Mouse (Mus musculus) urinary bladder, adult 2 months (tissue): ENCODE measurements around the gene Atf2. TPM values are rescaled to one million over a fixed set of nuclear protein-coding genes. Genes with fewer than 3 reads are reported as not detected.
"Not testable (repeated sequence)": the region's sequence is repeated elsewhere in the genome, so short reads cannot be mapped to it uniquely, and the experiment has no call there.

Experiments
- DNase-seq: peaks from one replicate; pipeline ENCODE4 v3.0.0; 2022; ENCODE audit warnings: low spot score
- polyA plus RNA-seq: library from polyadenylated mRNA; depleted of rRNA; stranded (reverse); fragments of >200 nt; gene quantifications from 2 replicates; pipeline ENCODE4 v1.2.3, GENCODE M21; 2012

Gene Atf2
- polyA plus RNA-seq, 1 experiment, result 18.1 TPM

GRCm38 (mm10) chr2:73885997-73886396 is 6.4 kb downstream of the Atf2 start:
- DNase-seq, result no peak

- DNase-seq, result no peak
Observed at GRCm38 (mm10) chr2:73877891-73878290, 14.5 kb downstream of the Atf2 start.

- peak; percentile 62 for DNase-seq
Observed at GRCm38 (mm10) chr2:73867764-73868487, 24.5 kb downstream of the Atf2 start.

- no peak for DNase-seq
Observed at GRCm38 (mm10) chr2:73860046-73860624, 32.3 kb downstream of the Atf2 start.

GRCm38 (mm10) chr2:73857352-73857751 is 35.1 kb downstream of the Atf2 start:
- DNase-seq, result no peak

- DNase-seq, result no peak
Observed at GRCm38 (mm10) chr2:73856246-73856645, 36.2 kb downstream of the Atf2 start.

- DNase-seq, result no peak
Observed at GRCm38 (mm10) chr2:73834406-73835015, 57.9 kb downstream of the Atf2 start.

GRCm38 (mm10) chr2:73833284-73833683 is 59.2 kb downstream of the Atf2 start:
- no peak for DNase-seq

- no peak for DNase-seq
Observed at GRCm38 (mm10) chr2:73818742-73819141, 73.7 kb downstream of the Atf2 start.

- DNase-seq, result no peak
Observed at GRCm38 (mm10) chr2:73807609-73808008, 84.8 kb downstream of the Atf2 start.

GRCm38 (mm10) chr2:73800127-73800526 is 92.3 kb downstream of the Atf2 start:
- not testable (repeated sequence) for DNase-seq

- DNase-seq, result no peak
Observed at GRCm38 (mm10) chr2:73798786-73799185, 93.7 kb downstream of the Atf2 start.

- no peak for DNase-seq
Observed at GRCm38 (mm10) chr2:73798136-73798535, 94.3 kb downstream of the Atf2 start.

GRCm38 (mm10) chr2:73791846-73792630 is 100.4 kb downstream of the Atf2 start:
- DNase-seq, result no peak

GRCm38 (mm10) chr2:73790332-73790731 is 102.1 kb downstream of the Atf2 start:
- DNase-seq, result no peak

- no peak for DNase-seq
Observed at GRCm38 (mm10) chr2:73788395-73788794, 104.0 kb downstream of the Atf2 start.

GRCm38 (mm10) chr2:73782371-73782905 is 110.0 kb downstream of the Atf2 start:
- no peak for DNase-seq

GRCm38 (mm10) chr2:73780321-73781010 is 112.0 kb downstream of the Atf2 start:
- DNase-seq, result no peak

GRCm38 (mm10) chr2:73779796-73780195 is 112.6 kb downstream of the Atf2 start:
- DNase-seq, result no peak

- no peak for DNase-seq
Observed at GRCm38 (mm10) chr2:73779016-73779595, 113.3 kb downstream of the Atf2 start.

GRCm38 (mm10) chr2:73776936-73777335 is 115.5 kb downstream of the Atf2 start:
- no peak for DNase-seq
